Mouse (Mus musculus) MEL (cell line): ENCODE measurements around the gene Olfr1026.

Source experiments
- CTCF ChIP-seq, 3 experiments: IDR thresholded peaks in 2 of 3; conservative IDR thresholded peaks in 1 of 3; 2 replicates each; pipeline ENCODE4 v1.5.1; 2011 to 2012; ENCODE audit warnings: low read length in 3 of 3, low read depth in 2 of 3, mild to moderate bottlenecking in 2 of 3, improper control_type of control experiment in 1 of 3, inconsistent platforms in 1 of 3, mixed read lengths in 1 of 3, moderate library complexity in 1 of 3; ENCODE audit not compliant: control insufficient read depth in 1 of 3, insufficient read depth in 1 of 3, poor library complexity in 1 of 3, severe bottlenecking in 1 of 3
- ELF1 ChIP-seq: IDR thresholded peaks from 2 replicates; pipeline ENCODE4 v1.6.1; 2014; ENCODE audit warnings: low read depth, mild to moderate bottlenecking, inconsistent platforms, low read length, improper control_type of control experiment, moderate library complexity
- GATA1 ChIP-seq: IDR thresholded peaks from 2 replicates; pipeline ENCODE4 v1.6.1; 2011; ENCODE audit warnings: low read depth, low read length, improper control_type of control experiment
- NRF1 ChIP-seq: IDR thresholded peaks from 2 replicates; pipeline ENCODE4 v1.6.1; 2014; ENCODE audit warnings: low read depth, mild to moderate bottlenecking, inconsistent platforms, low read length, improper control_type of control experiment, moderate library complexity; ENCODE audit not compliant: poor library complexity, insufficient read depth, severe bottlenecking
- USF1 ChIP-seq: IDR thresholded peaks from 2 replicates; pipeline ENCODE4 v1.6.1; 2014; ENCODE audit warnings: low read depth, mild to moderate bottlenecking, inconsistent platforms, low read length, improper control_type of control experiment, moderate library complexity
- ZMIZ1 ChIP-seq: IDR thresholded peaks from 2 replicates; pipeline ENCODE4 v1.6.1; 2012; ENCODE audit warnings: low read depth, mild to moderate bottlenecking, inconsistent platforms, low read length, improper control_type of control experiment, moderate library complexity

DNA sequence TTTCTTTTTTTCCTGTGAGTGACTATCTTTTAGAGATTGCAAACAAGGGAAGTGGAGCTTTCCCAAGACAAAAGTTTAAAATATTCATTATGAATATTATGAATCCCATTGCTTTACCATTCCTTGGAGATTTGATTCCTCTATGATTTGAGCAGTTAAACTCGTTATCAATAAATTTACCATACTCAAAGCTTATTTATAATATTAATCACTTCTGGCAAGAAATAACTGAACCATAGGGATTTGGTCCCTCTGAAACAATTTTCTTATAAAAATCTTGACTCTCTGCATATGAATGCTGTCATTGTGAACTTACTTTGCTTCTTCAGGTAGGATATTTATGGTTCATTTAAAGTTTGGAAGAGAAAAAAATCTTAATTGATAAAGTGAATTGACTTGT, 6.5 kb upstream of the Olfr1026 start, which contains the start of gene Olfr1025-ps1:
- TF ChIP-seq NRF1, result no peak
- TF ChIP-seq ZMIZ1, result no peak
- no peak for TF ChIP-seq GATA1
- no peak for TF ChIP-seq CTCF (IDR thresholded peaks at IDR 0.05 in 2 of 3, conservative IDR thresholded peaks at IDR 0.05 in 1 of 3; ENCODE audit: control insufficient read depth in 1 of 3, insufficient read depth in 1 of 3, low read depth in 2 of 3, low read length in 3 of 3, poor library complexity in 1 of 3, severe bottlenecking in 1 of 3)
- no peak for TF ChIP-seq ELF1
- TF ChIP-seq USF1, result no peak
